Mouse (Mus musculus) liver, embryonic 16.5 days (tissue): Measurements from ENCODE around the gene Cnn2. TPM values are rescaled to one million over a fixed set of nuclear protein-coding genes. Genes with fewer than 3 reads are reported as not detected.
"Not testable (repeated sequence)": the region's sequence is repeated elsewhere in the genome, so short reads cannot be mapped to it uniquely, and the experiment has no call there.

Experiments
- ATAC-seq: fragments of 200-750 bp; cut with Nextera tagmentation; 2 replicates; pipeline ENCODE4 v1.8.0; 2017; ENCODE audit warnings: low read depth, mild to moderate bottlenecking, moderate number of reproducible peaks, moderate library complexity
- H3K27ac ChIP-seq: fragments of 300-500 bp; sonication (generic); 2 replicates; pipeline ENCODE4 v1.5.1; 2014; ENCODE audit warnings: mild to moderate bottlenecking, low read length
- H3K27me3 ChIP-seq: fragments of 300-500 bp; sonication (generic); 2 replicates; pipeline ENCODE4 v1.6.1; 2014; ENCODE audit warnings: low read depth, low read length, mixed read lengths; ENCODE audit not compliant: control insufficient read depth, insufficient read depth
- H3K36me3 ChIP-seq: fragments of 300-500 bp; sonication (generic); 2 replicates; pipeline ENCODE4 v1.6.1; 2014; ENCODE audit warnings: mild to moderate bottlenecking; ENCODE audit not compliant: control insufficient read depth, insufficient read depth
- H3K4me1 ChIP-seq: fragments of 300-500 bp; sonication (generic); 2 replicates; pipeline ENCODE4 v1.6.1; 2014; ENCODE audit warnings: low read depth, low read length, mixed read lengths; ENCODE audit not compliant: control insufficient read depth
- H3K4me2 ChIP-seq: fragments of 300-500 bp; sonication (generic); 2 replicates; pipeline ENCODE4 v1.6.1; 2014; ENCODE audit warnings: low read depth, low read length, mixed read lengths
- H3K4me3 ChIP-seq: fragments of 300-500 bp; sonication (generic); 2 replicates; pipeline ENCODE4 v1.5.1; 2014; ENCODE audit warnings: low read depth, mild to moderate bottlenecking, low read length
- H3K9ac ChIP-seq: fragments of 300-500 bp; sonication (generic); 2 replicates; pipeline ENCODE4 v1.6.1; 2014; ENCODE audit warnings: low read depth, low read length
- H3K9me3 ChIP-seq: fragments of 300-500 bp; sonication (generic); replicated peaks from 2 replicates; pipeline ENCODE4 v1.6.1; 2016; ENCODE audit warnings: low read length; ENCODE audit not compliant: control insufficient read depth
- WGBS: fragments of 180-500 bp; shearing (Covaris S2); extraction: QIAGEN DNeasy Blood & Tissue Kit; methylation state at CpG from one replicate; pipeline ENCODE4 v1.1.7; 2014; ENCODE audit not compliant: insufficient replicate concordance; 5-methylcytosine and 5-hydroxymethylcytosine counted together
- polyA plus RNA-seq: library from polyadenylated mRNA; unstranded; fragments of >200 nt; fragmentation: Nextera tagmentation; extraction: Ambion mirVana; gene quantifications from 2 replicates; pipeline ENCODE4 v1.2.1, GENCODE M21; 2015

Cnn2 gene
- polyA plus RNA-seq, 1 experiment from 2014 or later: 44.9 TPM

DNA sequence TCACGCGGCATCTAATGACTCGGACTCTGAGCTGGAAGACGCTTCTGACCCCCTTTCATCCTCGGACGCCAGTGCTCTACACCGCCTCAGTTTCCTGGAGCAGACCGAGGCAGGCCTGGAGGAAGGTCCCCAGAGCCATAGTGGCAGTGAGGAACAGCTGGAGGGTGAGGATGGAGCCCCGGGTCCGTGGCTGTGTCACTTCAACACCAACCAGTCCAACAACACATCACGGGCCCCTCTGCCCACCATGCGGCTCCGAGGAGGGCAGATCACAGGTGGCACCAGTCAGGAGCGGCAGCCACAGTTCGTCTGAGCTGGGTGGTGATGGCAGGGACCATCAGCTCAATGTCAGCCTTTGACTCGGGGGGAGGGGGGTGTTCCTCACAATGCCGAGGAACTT is 42.4 kb downstream of the Cnn2 start:
- Histone ChIP-seq H3K9ac (no peak overlapping the region), H3K9me3 (no peaks in the 10 kb centered on the region), H3K4me3 (no peak overlapping the region), H3K36me3 (peaks cover 14% of the 10 kb centered on the region), H3K4me1 (peaks cover 33% of the 10 kb centered on the region), H3K4me2 (no peak overlapping the region), H3K27me3 (no peaks in the 10 kb centered on the region), H3K27ac (no peak overlapping the region)
- ATAC-seq: no peak
- 77% methylated on average over 17 of the region's 17 CpGs for WGBS

DNA sequence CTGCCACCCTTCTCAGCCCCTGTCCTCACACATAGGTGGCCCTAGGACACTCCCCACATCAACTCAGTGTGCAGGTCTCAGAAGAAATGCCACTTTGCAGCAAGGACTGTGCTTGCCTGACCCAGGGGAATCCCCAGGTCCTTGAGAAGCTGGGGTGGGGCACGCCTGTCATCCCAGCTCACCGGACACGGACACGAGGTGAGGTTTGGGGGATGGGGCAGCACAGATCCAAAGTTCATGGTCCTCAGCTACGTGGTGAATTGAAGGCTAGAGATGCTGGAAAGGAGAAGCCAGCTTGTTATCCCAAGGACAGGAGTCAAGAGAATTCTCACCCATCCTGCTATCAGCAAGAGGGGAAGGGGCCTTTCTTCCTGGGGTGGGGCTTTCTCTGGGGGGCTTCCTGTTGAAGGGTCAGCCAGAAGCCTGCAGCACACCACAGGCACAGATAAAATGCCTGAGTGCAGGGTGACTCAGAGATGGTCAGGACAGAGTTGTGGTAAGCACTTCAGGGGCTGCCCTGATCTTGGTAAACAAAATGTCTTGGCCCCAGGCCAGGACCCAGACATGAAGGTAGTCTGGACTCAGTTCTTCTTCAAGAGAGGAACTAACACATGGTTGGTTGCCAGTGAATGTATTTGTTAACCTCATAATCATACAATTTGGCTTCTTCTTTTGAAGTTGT is 44.6 kb downstream of the Cnn2 start:
- peak; percentile 56 for ATAC-seq
- peaks cover 26% of the 10 kb centered on the region for H3K4me1 ChIP-seq
- no peak overlapping the region for H3K9ac ChIP-seq
- no peaks in the 10 kb centered on the region for H3K9me3 ChIP-seq
- no peak overlapping the region for H3K4me3 ChIP-seq
- H3K27me3 ChIP-seq: no peaks in the 10 kb centered on the region
- no peak overlapping the region for H3K4me2 ChIP-seq
- 13% methylated on average over 5 of the region's 5 CpGs for WGBS
- H3K36me3 ChIP-seq: peaks cover 22% of the 10 kb centered on the region
- peak overlapping the region; percentile 65 for H3K27ac ChIP-seq

DNA sequence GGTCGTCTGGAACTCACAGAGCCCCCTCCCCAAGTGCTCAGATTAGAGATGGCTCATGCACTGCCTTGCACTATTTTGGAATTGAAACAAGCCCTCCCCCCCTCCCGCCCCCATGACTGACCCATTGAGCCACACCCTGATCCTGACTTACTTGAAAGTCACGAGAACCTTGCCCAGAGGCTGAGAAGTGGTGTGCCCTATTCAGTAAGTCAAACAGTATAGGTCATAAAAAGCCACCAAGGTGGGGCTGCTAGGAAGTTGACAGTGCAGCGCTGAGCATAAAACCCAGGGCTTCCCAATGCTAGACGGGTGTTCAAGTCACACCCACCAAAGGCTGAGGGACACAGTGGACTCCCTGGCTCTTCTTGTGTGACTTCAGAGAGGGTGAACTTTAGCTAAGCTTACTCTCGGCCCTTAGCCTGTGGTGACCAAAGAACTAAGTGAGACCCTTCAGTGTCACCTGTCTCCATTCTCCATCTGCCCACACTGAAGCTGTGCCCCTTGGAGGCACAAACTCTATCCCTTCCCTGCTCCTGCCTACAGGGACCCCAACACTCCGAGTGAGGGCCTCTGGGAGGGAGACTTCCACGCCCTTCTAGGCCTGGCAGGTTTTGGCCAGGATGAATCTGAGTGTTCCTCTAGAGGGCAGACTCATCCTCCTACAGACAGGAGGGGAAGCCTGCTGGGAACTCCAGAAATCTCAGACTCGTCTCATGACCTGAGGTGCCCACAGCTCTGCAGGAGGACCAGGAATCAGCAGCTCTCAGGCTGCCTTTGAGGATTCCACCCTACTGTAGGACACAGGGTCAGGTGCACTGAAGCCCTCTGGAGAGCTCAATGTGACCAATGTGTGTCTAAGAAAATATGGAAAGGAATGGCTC is 45.4 kb downstream of the Cnn2 start:
- H3K27me3 ChIP-seq: no peaks in the 10 kb centered on the region
- peak overlapping the region; percentile 65 for H3K27ac ChIP-seq
- H3K36me3 ChIP-seq: peaks cover 26% of the 10 kb centered on the region
- ATAC-seq: peak; percentile 25; the same call in 1 of the 2 replicates
- peaks cover 28% of the 10 kb centered on the region for H3K4me1 ChIP-seq
- H3K9ac ChIP-seq: no peak overlapping the region
- H3K9me3 ChIP-seq: no peaks in the 10 kb centered on the region
- WGBS: 16% methylated on average over 9 of the region's 9 CpGs
- H3K4me2 ChIP-seq: no peak overlapping the region
- H3K4me3 ChIP-seq: no peak overlapping the region

DNA sequence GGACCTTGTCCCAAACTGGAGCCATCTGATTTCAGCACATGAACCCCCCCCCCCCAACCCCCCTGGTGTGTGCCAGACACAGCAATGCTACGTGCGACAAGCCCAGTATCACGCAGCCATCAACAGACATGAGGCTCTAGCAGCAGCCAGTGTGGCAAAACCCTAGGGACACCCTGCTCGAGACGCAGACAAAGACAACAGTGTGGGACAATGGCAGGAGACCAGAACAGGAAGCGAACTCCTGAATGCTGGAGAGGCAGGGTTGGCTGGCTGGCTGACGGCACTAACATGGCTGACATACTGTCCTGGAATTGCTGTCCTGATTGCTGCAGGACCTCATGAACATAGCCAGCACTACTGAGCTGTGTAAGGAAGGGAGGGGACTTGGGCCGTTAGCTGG is 46.8 kb downstream of the Cnn2 start:
- H3K9ac ChIP-seq: no peak overlapping the region
- no peak overlapping the region for H3K4me2 ChIP-seq
- no peaks in the 10 kb centered on the region for H3K9me3 ChIP-seq
- WGBS: 85% methylated on average over 8 of the region's 8 CpGs
- peaks cover 26% of the 10 kb centered on the region for H3K36me3 ChIP-seq
- no peak overlapping the region for H3K27ac ChIP-seq
- H3K27me3 ChIP-seq: no peaks in the 10 kb centered on the region
- H3K4me3 ChIP-seq: no peak overlapping the region
- H3K4me1 ChIP-seq: peaks cover 37% of the 10 kb centered on the region
- no peak for ATAC-seq

DNA sequence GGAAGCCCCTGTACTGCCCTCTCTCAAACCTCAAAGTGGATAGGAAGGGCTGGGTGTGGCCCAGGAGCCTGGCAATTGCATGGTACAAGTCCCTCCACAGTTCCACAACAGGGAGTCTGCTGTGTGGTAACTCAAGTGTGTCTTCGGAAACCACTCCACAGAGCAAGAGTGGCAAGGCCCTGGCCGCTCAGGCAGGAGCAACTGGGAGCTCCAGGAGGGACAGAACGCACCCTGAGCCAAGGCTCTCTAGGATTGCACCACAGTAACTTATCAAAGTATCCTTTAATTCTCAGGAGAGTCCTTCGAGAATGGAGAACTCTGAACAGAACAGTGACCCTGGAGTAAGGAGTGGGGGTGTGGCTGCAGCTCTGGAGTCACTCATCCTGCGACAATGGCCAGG is 47.3 kb downstream of the Cnn2 start:
- Histone ChIP-seq H3K9me3 (no peaks in the 10 kb centered on the region), H3K9ac (no peak overlapping the region), H3K36me3 (peaks cover 26% of the 10 kb centered on the region), H3K27me3 (no peaks in the 10 kb centered on the region), H3K4me2 (no peak overlapping the region), H3K4me3 (no peak overlapping the region), H3K4me1 (peaks cover 37% of the 10 kb centered on the region), H3K27ac (no peak overlapping the region)
- 82% methylated on average over 5 of the region's 5 CpGs for WGBS
- no peak for ATAC-seq

DNA sequence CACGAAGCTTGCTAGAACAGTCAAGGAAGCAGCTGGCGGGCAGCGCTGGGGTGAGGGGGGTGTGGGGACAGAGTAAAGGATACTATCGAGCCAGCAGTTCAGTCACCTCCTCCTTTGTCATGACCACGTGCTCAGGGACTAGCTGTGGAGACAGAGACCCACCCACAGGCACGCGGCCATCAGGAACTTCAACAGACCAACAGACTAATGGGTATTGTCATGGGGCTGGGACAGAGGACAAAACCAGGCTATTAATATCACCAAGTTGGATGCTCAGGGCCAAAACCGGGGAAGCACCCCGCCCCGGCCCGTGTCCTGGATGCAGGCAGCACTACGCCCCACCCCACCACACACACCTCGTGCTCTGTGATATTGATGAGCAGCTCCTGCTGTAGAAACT is 48.4 kb downstream of the Cnn2 start:
- H3K36me3 ChIP-seq: peaks cover 26% of the 10 kb centered on the region
- no peak overlapping the region for H3K27ac ChIP-seq
- WGBS: 79% methylated on average over 13 of the region's 13 CpGs
- ATAC-seq: no peak
- H3K27me3 ChIP-seq: no peaks in the 10 kb centered on the region
- H3K4me3 ChIP-seq: no peak overlapping the region
- peaks cover 37% of the 10 kb centered on the region for H3K4me1 ChIP-seq
- no peak overlapping the region for H3K9ac ChIP-seq
- H3K9me3 ChIP-seq: no peaks in the 10 kb centered on the region
- H3K4me2 ChIP-seq: no peak overlapping the region

DNA sequence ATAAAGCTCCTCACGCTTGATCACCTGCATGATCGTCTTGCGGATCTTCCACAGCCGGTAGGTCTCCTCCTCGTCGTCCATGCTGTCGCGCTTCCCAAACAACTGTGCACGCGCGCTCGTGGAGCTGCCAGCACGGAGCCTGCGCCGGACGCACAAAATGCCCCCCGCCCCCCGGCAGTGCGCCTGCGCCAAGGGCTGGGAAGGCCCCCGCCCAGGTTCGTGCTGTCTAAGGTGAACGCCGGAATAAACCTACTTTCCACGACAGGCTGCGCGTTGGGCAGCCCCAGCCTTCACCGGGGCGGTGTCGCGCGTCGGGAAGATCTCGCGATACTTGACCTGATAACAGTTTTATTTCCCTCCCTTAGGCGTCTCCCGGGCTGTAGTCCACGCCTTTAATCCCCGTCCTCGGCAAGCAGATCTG is 51.2 kb downstream of the Cnn2 start, which contains the start of gene Polr2e:
Polr2e (minus strand) TSS at position 237 of the 421 bp plus-strand sequence.
- H3K27me3 ChIP-seq: no peaks in the 10 kb centered on the region
- H3K9me3 ChIP-seq: no peaks in the 10 kb centered on the region
- peak within 1 kb of the TSS; percentile 65 for H3K27ac ChIP-seq
- H3K4me1 ChIP-seq: peaks cover 18% of the 10 kb centered on the region
- peak within 1 kb of the TSS; percentile 87 for H3K4me3 ChIP-seq
- peak; percentile 98 for ATAC-seq
- peak within 1 kb of the TSS; percentile 90 for H3K4me2 ChIP-seq
- WGBS: under 1% methylated on average over 40 of the region's 40 CpGs
- peaks cover 26% of the 10 kb centered on the region for H3K36me3 ChIP-seq
- peak within 1 kb of the TSS; percentile 84 for H3K9ac ChIP-seq

DNA sequence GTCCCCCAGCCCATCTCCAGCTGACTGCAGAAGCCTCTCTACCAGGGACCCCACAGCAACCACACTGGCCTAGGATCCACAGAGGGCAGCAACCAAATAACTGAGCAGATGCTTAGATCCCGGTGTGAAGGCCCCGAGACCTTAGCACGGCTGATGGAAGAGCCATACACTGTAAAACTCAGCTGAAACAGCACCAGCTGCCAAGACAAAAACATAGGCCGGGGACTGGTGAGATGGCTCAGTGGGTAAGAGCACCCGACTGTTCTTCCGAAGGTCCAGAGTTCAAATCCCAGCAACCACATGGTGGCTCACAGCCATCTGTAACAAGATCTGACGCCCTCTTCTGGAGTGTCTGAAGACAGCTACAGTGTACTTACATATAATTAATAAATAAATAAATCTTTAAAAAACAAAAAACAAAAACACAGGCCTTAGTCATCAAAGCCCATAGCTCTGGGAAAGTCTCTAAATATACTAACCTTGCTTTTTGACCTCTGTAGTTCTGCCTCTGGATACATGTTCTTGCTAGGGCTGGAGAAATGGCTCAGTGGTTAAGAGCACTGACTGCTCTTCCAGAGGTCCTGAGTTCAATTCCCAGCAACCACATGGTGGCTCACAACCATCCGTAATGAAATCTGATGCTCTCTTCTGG is 53.2 kb downstream of the Cnn2 start:
- H3K4me3 ChIP-seq, H3K27me3 ChIP-seq, H3K9me3 ChIP-seq, H3K9ac ChIP-seq, ATAC-seq, H3K4me2 ChIP-seq, H3K27ac ChIP-seq: not testable (repeated sequence)
- 70% methylated on average over 8 of the region's 8 CpGs for WGBS
- peaks cover 12% of the 10 kb centered on the region for H3K36me3 ChIP-seq
- peaks cover 20% of the 10 kb centered on the region for H3K4me1 ChIP-seq
